Mouse (Mus musculus) urinary bladder, adult 18-20 months (tissue): ENCODE data around the gene Ei24.
A peak's percentile ranks its signal among the peaks of the same experiment; 100 is the strongest.

Experiments used
- DNase-seq, 2 experiments: peaks; one replicate each; pipeline ENCODE4 v3.0.0; 2022; ENCODE audit warnings: low spot score in 2 of 2, mixed read lengths in 2 of 2

The Ei24 gene

DNA sequence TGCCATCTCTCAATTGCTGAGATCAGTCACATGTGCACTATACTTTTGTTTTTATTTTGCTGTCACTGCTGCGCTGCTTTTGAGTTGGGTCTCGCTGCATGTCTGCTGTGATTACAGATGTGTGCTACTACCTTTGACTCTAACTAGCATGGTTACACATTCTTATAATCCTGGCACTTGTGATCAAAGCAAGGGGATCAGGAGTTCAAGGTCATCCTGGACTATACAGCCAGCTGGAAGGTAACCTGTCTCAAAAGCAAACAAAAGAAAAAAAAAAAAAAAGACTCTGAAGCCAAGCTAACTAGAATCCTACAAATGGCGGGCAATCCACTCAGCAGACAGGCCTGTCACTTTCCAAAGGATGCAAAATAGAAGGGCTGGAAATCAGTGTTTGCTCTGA is 5.0 kb downstream of the Ei24 start:
- DNase-seq, result no peak

GRCm38 (mm10) chr9:36783921-36784320 is 13.3 kb downstream of the Ei24 start:
- DNase-seq, result no peak

GRCm38 (mm10) chr9:36769048-36769413 is 28.2 kb downstream of the Ei24 start:
- DNase-seq, result no peak

DNA sequence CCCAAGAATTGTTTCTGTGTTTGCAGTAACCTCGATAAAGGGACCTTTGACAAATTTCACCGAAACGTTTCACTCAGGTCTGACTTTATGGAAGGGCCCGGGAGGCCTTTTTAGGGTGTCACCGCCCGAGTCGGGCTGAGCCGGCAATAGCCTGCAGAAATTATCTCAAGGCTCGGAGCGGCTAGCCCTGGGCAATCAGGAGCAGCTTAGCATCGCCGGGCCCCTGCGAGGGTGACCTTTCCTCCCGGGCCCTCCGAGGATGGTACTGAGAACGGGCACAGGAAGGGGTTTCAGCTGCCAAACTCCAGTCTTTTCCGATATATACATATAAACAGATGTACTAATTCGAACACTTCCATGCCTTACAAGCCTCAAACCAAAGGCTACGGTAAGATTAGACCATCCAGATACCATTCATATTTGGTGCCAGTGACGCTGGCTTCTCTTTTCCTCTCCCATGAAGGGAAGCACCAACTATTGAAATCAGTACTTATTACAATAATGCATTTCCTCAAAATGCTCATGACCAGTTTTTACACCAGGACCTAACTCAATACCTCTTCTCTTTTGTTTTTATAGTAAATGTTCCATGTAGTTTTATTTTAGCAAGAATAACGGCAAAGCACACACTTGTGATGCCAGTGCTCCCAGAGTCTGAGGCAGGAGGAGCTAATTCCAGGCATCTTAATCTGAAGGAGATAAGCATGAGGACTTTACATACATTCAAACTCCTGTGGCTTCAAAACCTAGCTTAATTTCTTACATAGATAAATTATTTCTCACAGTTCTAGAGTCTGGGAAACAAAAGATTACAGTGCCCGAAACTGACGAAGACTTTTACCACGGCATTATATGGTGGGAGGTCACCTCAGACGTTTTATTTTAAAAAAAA is 28.8 kb downstream of the Ei24 start:
- peak; percentile 9 to 50 for DNase-seq

DNA sequence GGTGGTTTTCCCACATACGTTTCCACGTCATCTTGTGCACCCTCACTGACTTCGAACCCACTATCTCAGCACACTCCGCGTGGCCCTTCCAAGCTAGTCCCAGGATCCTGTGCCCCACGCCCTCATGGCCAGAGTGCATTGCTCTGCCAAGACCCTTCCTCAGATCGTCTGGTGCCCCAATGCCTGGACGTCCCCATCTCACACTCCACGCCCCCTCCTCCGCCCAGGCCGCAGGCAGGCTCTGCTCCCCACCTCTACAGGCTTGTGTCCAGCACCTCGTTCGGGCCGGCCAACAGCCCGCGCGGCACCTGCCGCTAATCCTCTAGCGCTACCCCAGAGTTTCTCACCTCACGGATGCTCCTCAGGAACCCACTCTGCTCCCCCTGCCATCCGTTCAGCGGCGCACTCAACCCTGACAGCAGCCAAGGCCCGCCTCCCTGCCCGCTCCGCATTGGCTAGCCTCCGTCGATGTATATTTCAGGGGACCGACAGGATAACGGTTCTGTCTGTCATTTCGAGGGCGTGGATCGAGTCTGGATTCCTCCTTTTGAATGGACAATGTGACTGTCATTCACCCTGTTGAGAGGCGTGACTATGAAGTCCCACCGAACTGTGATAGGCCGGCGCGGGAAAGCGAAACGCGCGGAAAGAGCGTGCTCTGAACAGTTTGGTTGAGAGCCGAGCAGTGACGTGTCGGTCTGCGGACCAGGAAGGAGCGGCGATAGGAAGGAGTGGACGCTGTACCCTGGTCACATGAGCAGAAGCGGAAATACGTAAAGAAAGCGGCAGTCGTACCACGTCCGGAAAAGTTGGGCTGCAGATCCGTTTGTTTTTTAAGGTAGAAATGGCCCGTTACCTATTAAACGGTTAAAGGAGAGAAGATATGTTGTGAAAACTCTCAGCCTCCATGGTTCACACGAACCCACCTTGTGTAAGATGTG is 29.7 kb downstream of the Ei24 start, which contains the start of gene Stt3a:
TSS of gene Stt3a (minus strand) at position 477 of the 941 bp plus-strand sequence.
- DNase-seq, result peak; percentile 86 to 99

DNA sequence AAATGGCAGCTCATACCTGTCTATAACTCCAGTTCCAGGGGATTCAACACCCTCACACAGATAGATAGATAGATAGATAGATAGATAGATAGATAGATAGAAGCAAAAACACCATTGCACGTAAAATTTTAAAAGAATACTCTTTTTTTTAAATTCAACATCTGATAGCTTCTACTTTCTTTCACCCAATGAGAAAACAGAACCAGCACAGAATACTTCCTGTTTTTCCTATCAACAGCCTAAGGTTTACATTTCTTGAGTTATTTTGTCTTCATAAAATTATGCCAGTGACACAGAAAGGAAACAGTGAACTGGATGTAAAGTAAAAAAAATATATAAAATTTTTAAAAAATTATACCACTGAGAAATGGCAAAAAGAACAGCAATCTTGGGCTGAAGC is 32.8 kb downstream of the Ei24 start:
- no peak for DNase-seq
